Mouse (Mus musculus): ENCODE data around the gene Gm11563. TPM values are rescaled to one million over a fixed set of nuclear protein-coding genes. Genes with fewer than 3 reads are reported as not detected.
"Not testable (repeated sequence)": the region's sequence is repeated elsewhere in the genome, so short reads cannot be mapped to it uniquely, and the experiment has no call there.

Gene Gm11563
- polyA plus RNA-seq, 1 experiment from 2014 or later: not detected

GRCm38 (mm10) chr11:99637086-99637485 lies 21.7 kb downstream of the Gm11563 start:
- Histone ChIP-seq H3K9me3 (no peaks in the 10 kb centered on the region), H3K27me3 (0 out of 2 replicates have a peak, but pooled peaks cover 2% of the 10 kb centered on the region), H3K36me3 (no peaks in the 10 kb centered on the region), H3K4me1 (0 out of 2 replicates have a peak, but pooled peaks cover 4% of the 10 kb centered on the region), H3K9ac (no peak overlapping the region), H3K4me3 (no peak overlapping the region), H3K27ac (no peak overlapping the region), H3K4me2 (replicated peaks) (no peak overlapping the region)
- WGBS: 59% methylated on average over 1 of the region's 1 CpGs
- ATAC-seq (ENCODE audit: low FRiP score, low read depth): no peak

DNA sequence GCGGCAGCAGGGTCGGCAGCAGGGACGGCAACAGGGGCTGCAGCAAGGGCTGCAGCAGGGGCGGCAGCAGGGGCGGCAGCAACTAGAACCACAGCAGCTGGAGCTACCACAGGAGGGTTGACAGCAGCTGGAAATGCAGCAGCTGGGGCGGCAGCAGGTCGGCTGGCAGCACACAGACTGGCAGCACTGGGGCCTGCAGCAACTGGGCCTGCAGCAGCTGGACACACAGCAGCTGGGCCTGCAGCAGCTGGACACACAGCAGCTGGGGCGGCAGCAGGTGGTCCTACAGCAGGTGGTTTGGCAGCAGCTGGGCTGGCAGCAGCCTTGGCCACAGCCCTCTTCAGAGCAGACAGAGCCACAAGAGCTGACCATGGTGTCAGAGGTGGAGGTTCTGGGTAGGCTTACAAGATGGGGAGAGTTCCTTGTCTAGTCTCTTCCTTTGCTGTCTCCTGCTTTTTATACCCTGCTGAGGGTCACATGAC lies 24.1 kb downstream of the Gm11563 start, which contains the start of gene Krtap4-2:
TSS of gene Krtap4-2 (minus strand) at position 432 of the 482 bp plus-strand sequence.
- ATAC-seq (ENCODE audit: low FRiP score, low read depth): no peak
- H3K9ac ChIP-seq: no peak within 1 kb of the TSS

DNA sequence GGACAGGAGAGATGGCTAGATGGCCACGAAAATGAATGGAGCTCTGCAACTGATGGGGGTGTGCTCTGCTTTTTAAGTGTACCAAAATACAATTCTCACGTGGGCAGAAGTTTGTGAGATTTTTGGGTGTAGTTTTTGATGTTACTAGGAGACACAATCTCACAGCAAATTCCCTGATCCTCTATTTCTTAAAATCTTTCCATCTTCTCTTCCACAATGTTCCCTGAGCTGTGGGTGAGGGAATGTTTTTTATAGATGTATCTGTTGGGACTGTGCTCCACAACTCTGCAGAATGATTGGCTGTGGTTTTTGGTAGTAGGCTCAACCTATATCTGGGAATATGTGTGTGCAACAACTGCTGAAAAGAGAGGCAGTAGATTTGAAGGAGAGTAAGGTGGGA lies 25.5 kb downstream of the Gm11563 start:
- no peaks in the 10 kb centered on the region for H3K4me1 ChIP-seq
- H3K9me3 ChIP-seq: no peaks in the 10 kb centered on the region
- no peak for ATAC-seq (ENCODE audit: low FRiP score, low read depth)
- H3K9ac ChIP-seq: no peak overlapping the region
- 70% methylated on average over 2 of the region's 2 CpGs for WGBS
- H3K4me3 ChIP-seq: no peak overlapping the region
- H3K4me2 ChIP-seq (replicated peaks): no peak overlapping the region
- H3K36me3 ChIP-seq: no peaks in the 10 kb centered on the region
- 0 out of 2 replicates have a peak, but pooled peaks cover 2% of the 10 kb centered on the region for H3K27me3 ChIP-seq
- H3K27ac ChIP-seq: no peak overlapping the region

More for the DNA sequence above, 24.1 kb downstream of the Gm11563 start, which contains the start of gene Krtap4-2:
- no peaks in the 10 kb centered on the region for H3K4me1 ChIP-seq
- 27% methylated on average over 8 of the region's 8 CpGs for WGBS
- H3K4me2 ChIP-seq (replicated peaks): no peak within 1 kb of the TSS
- no peak within 1 kb of the TSS for H3K27ac ChIP-seq
- H3K9me3 ChIP-seq: no peaks in the 10 kb centered on the region
- H3K27me3 ChIP-seq: 0 out of 2 replicates have a peak, but pooled peaks cover 2% of the 10 kb centered on the region
- H3K4me3 ChIP-seq: no peak within 1 kb of the TSS
- H3K36me3 ChIP-seq: no peaks in the 10 kb centered on the region

GRCm38 (mm10) chr11:99630890-99631289 lies 27.9 kb downstream of the Gm11563 start:
- Histone ChIP-seq H3K9ac (no peak overlapping the region), H3K27ac (no peak overlapping the region), H3K4me1 (no peaks in the 10 kb centered on the region), H3K4me2 (replicated peaks) (no peak overlapping the region), H3K9me3 (no peaks in the 10 kb centered on the region), H3K4me3 (no peak overlapping the region), H3K36me3 (no peaks in the 10 kb centered on the region), H3K27me3 (peaks cover 5% of the 10 kb centered on the region; the same call in 1 of the 2 replicates)
- no peak for ATAC-seq (ENCODE audit: low FRiP score, low read depth)
- WGBS: 69% methylated on average over 3 of the region's 3 CpGs

GRCm38 (mm10) chr11:99628138-99628537 lies 30.6 kb downstream of the Gm11563 start, which contains the start of gene Krtap4-1:
Krtap4-1 (minus strand) TSS chr11:99628238.
- no peak for ATAC-seq (ENCODE audit: low FRiP score, low read depth)
- Histone ChIP-seq H3K4me2 (replicated peaks) (no peak within 1 kb of the TSS), H3K9ac (no peak within 1 kb of the TSS), H3K9me3 (no peaks in the 10 kb centered on the region), H3K27me3 (peaks cover 3% of the 10 kb centered on the region; the same call in 1 of the 2 replicates), H3K27ac (no peak within 1 kb of the TSS), H3K36me3 (no peaks in the 10 kb centered on the region), H3K4me1 (no peaks in the 10 kb centered on the region), H3K4me3 (no peak within 1 kb of the TSS)
- 81% methylated on average over 4 of the region's 4 CpGs for WGBS

GRCm38 (mm10) chr11:99620335-99620734 lies 38.4 kb downstream of the Gm11563 start, which contains the start of gene Gm11562:
Gm11562 (minus strand) TSS chr11:99620435.
- WGBS: 78% methylated on average over 2 of the region's 2 CpGs
- ATAC-seq (ENCODE audit: low FRiP score, low read depth): no peak
- no peak within 1 kb of the TSS for H3K4me2 ChIP-seq (replicated peaks)
- no peak within 1 kb of the TSS for H3K27ac ChIP-seq
- H3K4me3 ChIP-seq: no peak within 1 kb of the TSS
- no peak within 1 kb of the TSS for H3K9ac ChIP-seq
- H3K9me3 ChIP-seq: no peaks in the 10 kb centered on the region
- no peaks in the 10 kb centered on the region for H3K27me3 ChIP-seq
- H3K36me3 ChIP-seq: no peaks in the 10 kb centered on the region
- H3K4me1 ChIP-seq: no peaks in the 10 kb centered on the region

DNA sequence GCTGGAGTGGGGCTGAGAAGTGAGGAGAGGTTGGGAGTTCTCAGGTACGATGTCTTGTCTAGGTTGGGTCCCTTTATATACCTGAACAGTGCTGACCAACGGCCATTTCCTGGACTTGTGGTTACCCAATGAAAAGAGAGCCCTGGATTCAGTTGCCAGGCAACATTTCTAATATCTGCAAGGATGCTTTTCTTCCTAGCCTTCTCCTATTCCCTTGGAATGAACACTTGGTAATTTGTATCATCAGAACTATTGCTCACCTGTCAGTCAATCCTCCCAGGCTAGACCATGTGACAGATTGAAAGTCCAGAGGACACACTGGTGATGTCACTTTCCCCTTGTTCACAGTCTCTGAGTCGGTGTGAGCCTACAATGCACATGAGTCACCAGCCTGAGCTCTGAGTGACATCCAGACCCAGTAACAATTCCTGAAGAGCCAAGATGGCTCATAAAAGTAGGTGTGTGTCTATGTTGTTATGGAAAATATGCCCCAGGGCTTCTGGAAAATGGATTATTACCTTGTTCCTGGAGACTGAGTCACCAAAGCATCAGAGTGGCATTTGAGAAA lies 43.9 kb downstream of the Gm11563 start, which contains the start of gene Krtap2-4:
TSS of gene Krtap2-4 (minus strand) at position 51 of the 568 bp plus-strand sequence.
- WGBS: 76% methylated on average over 3 of the region's 3 CpGs
- no peak within 1 kb of the TSS for H3K4me3 ChIP-seq

DNA sequence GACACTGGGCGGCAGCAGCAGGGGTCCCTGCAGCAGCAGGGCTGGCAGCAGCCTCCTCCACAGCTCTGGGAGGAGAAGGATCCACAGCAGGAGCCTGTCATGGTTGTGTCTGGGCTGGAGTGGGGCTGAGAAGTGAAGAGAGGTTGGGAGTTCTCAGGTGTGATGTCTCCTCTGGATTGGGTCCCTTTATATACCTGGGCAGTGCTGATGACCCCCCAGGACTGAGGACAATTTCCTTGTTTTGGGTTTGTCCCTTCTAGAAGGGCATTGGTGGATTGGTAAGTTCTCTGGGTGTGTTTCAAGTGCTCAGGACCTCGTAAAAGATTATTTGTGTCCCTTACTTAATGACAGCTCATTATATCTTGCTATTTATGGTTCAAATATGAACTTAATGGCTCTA lies 48.7 kb downstream of the Gm11563 start, which contains the start of gene Gm11937:
TSS of gene Gm11937 (minus strand) at position 101 of the 400 bp plus-strand sequence.
- H3K4me1 ChIP-seq; H3K4me2 ChIP-seq (replicated peaks); H3K4me3 ChIP-seq; H3K36me3 ChIP-seq; ATAC-seq (ENCODE audit: low FRiP score, low read depth); H3K9me3 ChIP-seq; H3K9ac ChIP-seq; H3K27ac ChIP-seq; H3K27me3 ChIP-seq: not testable (repeated sequence)
- WGBS: 24% methylated on average over 2 of the region's 2 CpGs

More for the DNA sequence above, 43.9 kb downstream of the Gm11563 start, which contains the start of gene Krtap2-4:
- no peak within 1 kb of the TSS for H3K9ac ChIP-seq
- H3K4me2 ChIP-seq (replicated peaks): no peak within 1 kb of the TSS
- no peaks in the 10 kb centered on the region for H3K36me3 ChIP-seq
- H3K27ac ChIP-seq: no peak within 1 kb of the TSS
- no peaks in the 10 kb centered on the region for H3K4me1 ChIP-seq
- H3K9me3 ChIP-seq: no peaks in the 10 kb centered on the region
- H3K27me3 ChIP-seq: no peaks in the 10 kb centered on the region
- no peak for ATAC-seq (ENCODE audit: low FRiP score, low read depth)

- WGBS: 62% methylated on average over 1 of the region's 1 CpGs
- H3K4me3 ChIP-seq: no peak overlapping the region
- H3K4me1 ChIP-seq: no peaks in the 10 kb centered on the region
- no peaks in the 10 kb centered on the region for H3K36me3 ChIP-seq
- ATAC-seq (ENCODE audit: low FRiP score, low read depth): no peak
- no peak overlapping the region for H3K9ac ChIP-seq
- H3K9me3 ChIP-seq: no peaks in the 10 kb centered on the region
- H3K4me2 ChIP-seq (replicated peaks): no peak overlapping the region
- no peak overlapping the region for H3K27ac ChIP-seq
- H3K27me3 ChIP-seq: no peaks in the 10 kb centered on the region
Observed at GRCm38 (mm10) chr11:99609126-99609525, 49.6 kb downstream of the Gm11563 start.

Other genes starting within 250 kb of the Gm11563 start
- not detected in 2 replicates for gene Krt12, start 236.7 kb downstream of the Gm11563 start, polyA plus RNA-seq (2015; fragmentation: Nextera tagmentation; extraction: Ambion mirVana)
- 0.34 and 0.47 TPM in 2 replicates for gene Krt20, start 220.8 kb downstream of the Gm11563 start, polyA plus RNA-seq (2015; fragmentation: Nextera tagmentation; extraction: Ambion mirVana)
- gene Krt23, start 165.8 kb downstream of the Gm11563 start, polyA plus RNA-seq (2015; fragmentation: Nextera tagmentation; extraction: Ambion mirVana): 0.28 and 0.33 TPM in 2 replicates
- gene Krt39, start 137.6 kb downstream of the Gm11563 start, polyA plus RNA-seq (2015; fragmentation: Nextera tagmentation; extraction: Ambion mirVana): not detected in 2 replicates
- gene Krt40, start 115.8 kb downstream of the Gm11563 start, polyA plus RNA-seq (2015; fragmentation: Nextera tagmentation; extraction: Ambion mirVana): not detected in 2 replicates
- gene Krtap3-3, start 108.1 kb downstream of the Gm11563 start, polyA plus RNA-seq (2015; fragmentation: Nextera tagmentation; extraction: Ambion mirVana): not detected in 2 replicates
- not detected in 2 replicates for gene Krtap3-2, start 102.1 kb downstream of the Gm11563 start, polyA plus RNA-seq (2015; fragmentation: Nextera tagmentation; extraction: Ambion mirVana)
- gene Gm11939, start 99.5 kb downstream of the Gm11563 start, polyA plus RNA-seq (2015; fragmentation: Nextera tagmentation; extraction: Ambion mirVana): not detected in 2 replicates
- gene Krtap3-1, start 92.3 kb downstream of the Gm11563 start, polyA plus RNA-seq (2015; fragmentation: Nextera tagmentation; extraction: Ambion mirVana): not detected in 2 replicates
- gene Krtap1-5, start 77.9 kb downstream of the Gm11563 start, polyA plus RNA-seq (2015; fragmentation: Nextera tagmentation; extraction: Ambion mirVana): not detected in 2 replicates
- not detected in 2 replicates for gene Krtap1-4, start 75.3 kb downstream of the Gm11563 start, polyA plus RNA-seq (2015; fragmentation: Nextera tagmentation; extraction: Ambion mirVana)
- not detected in 2 replicates for gene Krtap1-3, start 67.6 kb downstream of the Gm11563 start, polyA plus RNA-seq (2015; fragmentation: Nextera tagmentation; extraction: Ambion mirVana)
- not detected in 2 replicates for gene Krtap9-3, start 60.9 kb downstream of the Gm11563 start, polyA plus RNA-seq (2015; fragmentation: Nextera tagmentation; extraction: Ambion mirVana)
- not detected in 2 replicates for gene Gm11938, start 55.7 kb downstream of the Gm11563 start, polyA plus RNA-seq (2015; fragmentation: Nextera tagmentation; extraction: Ambion mirVana)
- gene Gm11937, start 48.8 kb downstream of the Gm11563 start, polyA plus RNA-seq (2015; fragmentation: Nextera tagmentation; extraction: Ambion mirVana): not detected in 2 replicates
- not detected in 2 replicates for gene Krtap2-4, start 44.1 kb downstream of the Gm11563 start, polyA plus RNA-seq (2015; fragmentation: Nextera tagmentation; extraction: Ambion mirVana)
- gene Gm11562, start 38.5 kb downstream of the Gm11563 start, polyA plus RNA-seq (2015; fragmentation: Nextera tagmentation; extraction: Ambion mirVana): not detected in 2 replicates
- not detected in 2 replicates for gene Krtap4-1, start 30.7 kb downstream of the Gm11563 start, polyA plus RNA-seq (2015; fragmentation: Nextera tagmentation; extraction: Ambion mirVana)
- not detected in 2 replicates for gene Krtap4-2, start 23.9 kb downstream of the Gm11563 start, polyA plus RNA-seq (2015; fragmentation: Nextera tagmentation; extraction: Ambion mirVana)
- not detected in 2 replicates for gene Krtap4-7, start 14.9 kb downstream of the Gm11563 start, polyA plus RNA-seq (2015; fragmentation: Nextera tagmentation; extraction: Ambion mirVana)
- gene Gm11555, start 8.7 kb downstream of the Gm11563 start, polyA plus RNA-seq (2015; fragmentation: Nextera tagmentation; extraction: Ambion mirVana): not detected in 2 replicates
- not detected in 2 replicates for gene Krtap4-6, start 7.0 kb upstream of the Gm11563 start, polyA plus RNA-seq (2015; fragmentation: Nextera tagmentation; extraction: Ambion mirVana)
- gene Gm14190, start 31.8 kb upstream of the Gm11563 start, polyA plus RNA-seq (2015; fragmentation: Nextera tagmentation; extraction: Ambion mirVana): not detected in 2 replicates
- gene Gm14180, start 75.3 kb upstream of the Gm11563 start, polyA plus RNA-seq (2015; fragmentation: Nextera tagmentation; extraction: Ambion mirVana): not detected in 2 replicates
- gene Gm11595, start 114.0 kb upstream of the Gm11563 start, polyA plus RNA-seq (2015; fragmentation: Nextera tagmentation; extraction: Ambion mirVana): not detected in 2 replicates
- not detected in 2 replicates for gene Krtap4-8, start 121.7 kb upstream of the Gm11563 start, polyA plus RNA-seq (2015; fragmentation: Nextera tagmentation; extraction: Ambion mirVana)
- gene Krtap4-9, start 126.2 kb upstream of the Gm11563 start, polyA plus RNA-seq (2015; fragmentation: Nextera tagmentation; extraction: Ambion mirVana): not detected in 2 replicates
- gene Gm11596, start 134.5 kb upstream of the Gm11563 start, polyA plus RNA-seq (2015; fragmentation: Nextera tagmentation; extraction: Ambion mirVana): not detected in 2 replicates
- gene Gm11569, start 140.0 kb upstream of the Gm11563 start, polyA plus RNA-seq (2015; fragmentation: Nextera tagmentation; extraction: Ambion mirVana): not detected in 2 replicates
- gene Gm11554, start 145.5 kb upstream of the Gm11563 start, polyA plus RNA-seq (2015; fragmentation: Nextera tagmentation; extraction: Ambion mirVana): not detected in 2 replicates
- not detected in 2 replicates for gene Krtap4-13, start 150.9 kb upstream of the Gm11563 start, polyA plus RNA-seq (2015; fragmentation: Nextera tagmentation; extraction: Ambion mirVana)
- gene Gm11564, start 156.7 kb upstream of the Gm11563 start, polyA plus RNA-seq (2015; fragmentation: Nextera tagmentation; extraction: Ambion mirVana): not detected in 2 replicates
- gene 2300003K06Rik, start 179.1 kb upstream of the Gm11563 start, polyA plus RNA-seq (2015; fragmentation: Nextera tagmentation; extraction: Ambion mirVana): not detected in 2 replicates
- gene Krtap4-16, start 192.6 kb upstream of the Gm11563 start, polyA plus RNA-seq (2015; fragmentation: Nextera tagmentation; extraction: Ambion mirVana): not detected in 2 replicates
- gene Gm11568, start 199.0 kb upstream of the Gm11563 start, polyA plus RNA-seq (2015; fragmentation: Nextera tagmentation; extraction: Ambion mirVana): not detected in 2 replicates
- gene Gm11559, start 205.5 kb upstream of the Gm11563 start, polyA plus RNA-seq (2015; fragmentation: Nextera tagmentation; extraction: Ambion mirVana): not detected in 2 replicates
- not detected in 2 replicates for gene Krtap9-1, start 214.4 kb upstream of the Gm11563 start, polyA plus RNA-seq (2015; fragmentation: Nextera tagmentation; extraction: Ambion mirVana)
- not detected in 2 replicates for gene Gm11567, start 220.2 kb upstream of the Gm11563 start, polyA plus RNA-seq (2015; fragmentation: Nextera tagmentation; extraction: Ambion mirVana)
- not detected in 2 replicates for gene Krtap31-1, start 249.0 kb upstream of the Gm11563 start, polyA plus RNA-seq (2015; fragmentation: Nextera tagmentation; extraction: Ambion mirVana)

Data from limb, embryonic 13.5 days (tissue).